Mouse (Mus musculus): ENCODE results near the gene 4930470P17Rik. TPM values are rescaled to one million over a fixed set of nuclear protein-coding genes. Genes with fewer than 3 reads are reported as not detected.
"Not testable (repeated sequence)": the region's sequence is repeated elsewhere in the genome, so short reads cannot be mapped to it uniquely, and the experiment has no call there.

The 4930470P17Rik gene
- polyA plus RNA-seq (2012; rRNA removed) = not detected in 2 replicates

DNA sequence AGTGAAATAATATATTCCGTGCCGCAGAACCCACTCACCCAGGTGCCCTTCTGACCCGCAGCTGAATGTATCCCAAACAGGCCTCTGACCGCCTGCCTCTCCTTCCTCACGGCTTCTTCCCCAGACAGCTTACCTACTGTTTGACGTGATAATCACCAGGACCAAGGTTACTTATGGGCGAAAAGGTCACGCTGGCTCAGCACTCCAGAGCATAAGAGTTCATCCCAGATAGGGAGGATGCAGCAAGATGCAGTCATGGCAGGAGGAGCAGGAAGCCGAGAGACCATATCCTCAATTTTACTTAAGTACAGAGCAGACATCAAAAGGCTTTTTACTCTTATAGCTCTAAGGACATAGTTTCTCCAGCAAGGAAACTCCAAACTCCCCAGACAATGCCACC is at the start of gene 4930470P17Rik:
4930470P17Rik (minus strand) TSS at position 101 of the 400 bp plus-strand sequence.
- DNase-seq (ENCODE audit: low read depth) = no peak

DNA sequence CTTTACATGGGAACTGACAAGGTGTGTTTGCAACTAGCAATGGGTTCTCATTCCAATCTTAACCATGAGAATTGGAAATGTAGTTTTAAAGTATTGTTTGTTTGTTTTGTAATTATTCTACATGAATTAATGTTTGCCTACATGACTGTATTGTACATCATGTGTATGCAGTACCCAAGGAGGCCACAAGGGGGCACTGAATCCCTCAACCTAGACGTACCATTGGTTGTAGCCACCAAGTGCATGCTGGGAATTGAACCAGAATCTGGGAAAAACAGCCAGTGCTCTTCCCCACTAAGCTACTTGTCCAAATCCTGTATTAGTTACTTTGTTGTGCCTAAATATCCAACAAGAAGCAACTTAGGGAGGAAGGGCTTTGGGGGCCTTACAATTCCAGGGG is 49.7 kb upstream of the 4930470P17Rik start:
- no peak for DNase-seq (ENCODE audit: low read depth)

DNA sequence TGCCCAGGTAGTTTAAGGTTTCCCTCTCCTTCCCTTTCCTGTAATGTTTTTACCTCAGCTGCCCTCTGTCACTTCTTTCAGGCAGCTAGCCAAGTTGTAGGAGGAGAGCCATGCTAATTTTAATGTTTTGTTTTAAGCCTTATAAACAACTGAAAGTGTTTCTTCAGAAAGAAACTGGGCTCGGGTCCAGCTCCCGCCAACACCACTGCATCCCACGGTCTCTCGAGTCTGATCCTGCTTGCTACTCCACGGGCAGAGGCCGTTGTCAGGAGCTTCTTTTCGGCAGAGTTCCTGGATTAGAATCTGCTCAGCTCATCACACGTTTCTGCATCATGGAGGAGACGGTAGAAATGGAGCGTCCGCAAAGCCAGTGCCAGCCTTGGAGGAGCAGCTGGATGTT is 46.7 kb upstream of the 4930470P17Rik start:
- DNase-seq (ENCODE audit: low read depth) = no peak

DNA sequence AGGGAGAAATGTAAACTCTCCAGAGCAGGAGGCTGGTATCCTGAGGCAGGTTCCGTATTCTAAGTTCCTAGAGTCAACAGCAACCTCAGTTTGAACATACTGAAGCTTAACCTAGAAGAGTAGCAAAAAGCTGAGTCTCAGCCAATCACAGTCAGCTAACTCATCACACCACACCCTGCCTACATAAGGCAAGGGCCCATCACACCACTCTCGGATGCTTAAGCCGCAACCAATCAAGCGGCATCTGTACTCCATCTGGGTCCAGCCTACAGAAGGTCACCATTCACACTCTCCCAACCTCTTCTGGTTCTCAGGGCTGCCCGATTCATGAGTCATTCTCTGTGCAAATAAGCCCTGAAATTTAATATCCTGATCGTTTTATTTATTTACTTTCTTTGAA is 44.4 kb upstream of the 4930470P17Rik start:
- no peak for DNase-seq (ENCODE audit: low read depth)

DNA sequence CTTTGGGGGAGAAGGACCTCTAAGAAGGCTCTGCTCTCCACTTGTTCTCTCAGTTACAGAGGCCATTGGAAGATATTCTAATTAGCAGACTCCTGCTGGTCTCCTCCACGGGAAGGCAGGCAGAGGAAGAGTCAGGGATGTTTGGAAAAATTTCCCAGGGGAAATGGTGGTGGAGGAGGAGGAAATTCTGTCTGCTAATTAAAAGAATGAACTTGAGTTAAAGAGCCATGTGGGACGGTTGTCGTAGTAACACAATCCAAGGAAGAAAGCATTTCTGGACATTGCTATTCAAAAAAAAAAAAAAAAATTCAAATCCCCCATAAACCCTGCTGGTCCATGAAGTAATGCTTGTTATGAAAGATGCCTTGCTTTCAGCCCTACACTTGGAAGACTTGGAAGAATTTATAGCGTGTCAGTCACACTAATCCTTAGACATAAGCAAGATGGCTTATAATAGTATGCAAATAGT is 40.6 kb upstream of the 4930470P17Rik start:
- no peak for DNase-seq (ENCODE audit: low read depth)

DNA sequence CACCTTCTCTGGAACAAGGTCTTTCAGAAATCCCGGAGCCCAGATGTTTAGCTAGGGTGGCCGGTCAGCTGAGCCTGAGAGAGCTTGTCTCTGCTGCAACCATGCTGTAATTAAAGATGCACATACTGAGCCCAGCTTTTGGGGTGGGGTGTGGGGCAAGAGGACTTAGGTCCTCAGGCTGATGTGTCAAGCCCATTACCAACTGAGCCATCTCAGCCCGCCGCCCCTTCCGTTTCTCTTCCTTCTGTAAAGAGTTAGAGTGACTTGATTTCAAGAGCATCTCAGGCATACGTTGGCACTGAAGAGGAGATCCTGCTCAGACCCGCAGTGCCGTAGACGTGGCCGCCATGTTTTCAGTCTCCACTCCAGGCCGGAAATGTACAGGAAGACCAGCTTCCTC is 38.5 kb upstream of the 4930470P17Rik start:
- no peak for DNase-seq (ENCODE audit: low read depth)

DNA sequence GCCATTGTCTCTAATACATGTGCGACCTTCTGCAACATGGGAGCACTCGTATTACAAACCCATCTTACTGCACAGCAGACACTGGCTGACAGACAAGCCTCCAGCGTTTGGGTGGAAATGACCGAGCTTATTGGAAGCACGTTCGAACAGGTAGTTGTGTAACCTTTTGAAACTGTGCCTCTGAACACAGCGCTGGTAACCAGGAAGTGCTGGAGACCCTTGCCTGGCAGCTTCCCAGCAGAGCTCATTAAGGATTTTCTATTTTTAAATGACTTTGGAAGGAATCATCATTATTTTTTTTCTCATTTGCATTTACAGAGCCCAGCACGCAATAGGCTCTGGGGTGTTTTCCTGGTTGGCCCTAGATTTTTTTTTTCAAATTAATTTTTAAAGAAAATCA is 36.9 kb upstream of the 4930470P17Rik start:
- no peak for DNase-seq (ENCODE audit: low read depth)

DNA sequence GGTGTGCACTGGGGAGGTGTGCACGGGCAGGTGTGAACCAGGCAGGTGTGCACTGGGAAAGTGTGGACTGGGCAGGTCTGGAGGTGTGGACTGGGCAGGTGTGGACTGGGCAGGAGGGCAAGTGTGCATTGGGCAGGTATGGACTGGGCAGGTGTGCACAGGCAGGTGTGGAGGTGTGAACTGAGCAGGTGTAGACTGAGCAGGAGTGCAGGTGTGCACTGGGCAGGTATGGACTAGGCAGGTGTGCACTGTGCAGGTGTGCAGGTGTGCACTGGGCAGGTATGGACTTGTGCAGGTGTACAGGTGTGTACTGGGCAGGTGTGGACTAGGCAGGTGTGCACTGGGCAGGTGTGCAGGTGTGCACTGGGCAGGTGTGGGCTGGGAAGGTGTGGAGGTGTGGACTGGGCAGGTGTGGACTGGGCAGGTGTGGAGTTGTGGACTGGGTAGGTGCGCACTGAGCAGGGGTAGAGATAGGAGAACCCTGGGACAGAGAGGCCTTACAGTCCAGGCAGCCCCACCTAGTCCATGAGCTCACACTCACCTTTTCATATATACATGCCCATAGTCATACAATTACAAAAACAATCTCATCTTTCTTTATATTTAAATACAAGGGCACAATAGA is 31.3 kb upstream of the 4930470P17Rik start:
- DNase-seq (ENCODE audit: low read depth) = no peak

DNA sequence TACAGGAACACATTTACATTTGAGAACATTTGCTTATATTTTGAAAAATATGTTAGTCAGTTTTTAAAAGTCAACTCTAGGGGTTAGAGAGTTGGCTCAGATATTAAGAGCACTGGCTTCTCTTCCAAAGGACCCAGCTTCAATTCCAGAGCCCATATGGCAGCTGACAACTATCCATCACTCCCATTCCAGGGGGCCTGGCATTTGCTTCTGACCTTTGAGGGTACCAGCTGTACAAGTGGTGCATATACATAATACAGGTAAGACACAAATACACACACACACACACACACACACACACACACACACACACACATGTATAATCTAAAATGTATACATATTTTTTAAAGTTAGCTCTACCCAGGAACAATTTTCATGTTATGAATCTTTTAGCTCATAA is 30.6 kb upstream of the 4930470P17Rik start:
- no peak for DNase-seq (ENCODE audit: low read depth)

DNA sequence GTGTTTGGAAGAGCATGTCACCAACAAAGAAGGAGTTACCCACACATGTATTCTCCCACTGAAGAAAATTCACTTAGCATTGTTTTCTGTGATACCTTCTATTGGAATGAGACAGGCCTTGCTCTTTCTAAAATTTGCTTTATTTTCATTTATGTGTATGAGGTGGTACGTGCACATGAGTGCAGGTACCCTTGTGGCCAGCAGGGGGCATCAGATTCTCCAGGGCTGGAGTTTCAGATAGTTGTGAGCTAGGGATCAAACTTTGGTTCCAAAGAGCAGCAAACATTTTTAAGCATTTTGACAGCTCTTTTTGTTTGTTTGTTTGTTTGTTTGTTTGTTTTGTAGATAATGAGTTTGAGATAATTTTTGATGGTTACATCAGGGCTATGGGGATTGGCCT is 29.6 kb upstream of the 4930470P17Rik start:
- DNase-seq (ENCODE audit: low read depth) = no peak

DNA sequence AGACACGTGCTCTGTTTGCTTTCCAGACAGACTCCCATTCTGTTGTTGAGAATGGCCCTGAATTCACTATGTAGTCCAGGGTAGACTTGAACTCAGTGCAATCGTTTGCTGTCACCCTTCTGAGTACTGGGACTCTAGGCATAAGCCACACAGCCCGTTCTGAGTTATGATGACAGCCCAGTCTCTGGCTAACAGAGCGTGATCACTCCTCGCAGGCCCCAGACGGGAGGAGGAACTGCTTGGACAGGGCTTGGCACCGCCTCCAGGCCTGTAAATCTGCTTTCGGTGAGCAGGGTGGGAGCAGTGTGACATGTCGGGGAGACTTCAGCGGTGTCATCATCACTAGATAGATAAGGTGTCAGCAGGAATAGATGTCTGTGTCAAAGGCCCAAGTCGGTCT is 28.7 kb upstream of the 4930470P17Rik start:
- DNase-seq (ENCODE audit: low read depth) = no peak

DNA sequence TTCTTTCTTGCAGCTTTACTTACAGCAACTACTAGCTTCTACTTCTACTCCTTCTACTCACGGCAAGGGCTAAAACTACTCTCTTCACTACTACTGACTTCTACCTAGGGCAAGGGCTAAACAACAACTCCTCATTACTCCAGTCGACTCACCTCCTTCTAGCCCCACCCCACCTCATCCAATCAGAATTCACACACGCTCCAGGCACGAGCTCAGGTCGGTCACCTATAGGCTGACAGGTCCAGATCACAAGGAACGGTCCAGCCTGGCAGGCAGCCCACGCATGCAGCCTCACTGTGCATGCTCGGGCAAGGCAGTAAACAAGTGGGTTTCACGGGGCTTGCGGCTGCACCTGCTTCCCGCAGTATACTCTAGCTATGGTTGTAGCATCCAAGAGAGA is 26.2 kb upstream of the 4930470P17Rik start:
- not testable (repeated sequence) for DNase-seq (ENCODE audit: low read depth)

DNA sequence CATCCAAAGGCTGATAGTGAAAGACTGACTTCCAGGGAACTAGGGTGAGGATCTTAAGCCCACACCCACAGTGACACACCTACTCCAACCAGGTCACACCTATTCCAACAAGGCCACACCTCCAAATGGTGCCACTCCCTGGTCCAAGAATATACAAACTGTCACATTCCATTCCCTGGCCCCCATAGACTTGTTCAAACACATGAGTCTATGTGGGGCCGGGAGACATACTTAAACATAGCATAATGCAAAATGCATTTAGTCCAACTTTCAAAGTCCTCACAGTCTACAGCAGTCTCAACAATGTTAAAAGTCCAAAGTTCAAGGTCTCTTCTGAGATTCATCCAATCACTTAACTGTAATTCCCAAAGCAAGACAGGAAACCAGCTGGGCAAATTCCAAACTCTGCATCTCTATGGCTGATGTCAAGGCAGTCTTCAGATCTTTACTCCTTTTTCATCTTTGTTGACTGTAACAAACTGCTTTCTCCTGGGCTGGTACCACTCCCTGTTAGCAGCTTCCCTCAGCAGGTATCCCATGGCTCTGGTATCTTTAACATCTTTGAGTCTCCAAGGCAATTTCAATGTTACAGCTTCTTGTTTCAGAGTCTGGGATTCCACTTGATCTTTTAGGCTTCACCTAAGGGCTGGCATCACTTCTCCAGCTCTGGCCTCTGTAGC is 22.5 kb upstream of the 4930470P17Rik start:
- DNase-seq (ENCODE audit: low read depth) = not testable (repeated sequence)

DNA sequence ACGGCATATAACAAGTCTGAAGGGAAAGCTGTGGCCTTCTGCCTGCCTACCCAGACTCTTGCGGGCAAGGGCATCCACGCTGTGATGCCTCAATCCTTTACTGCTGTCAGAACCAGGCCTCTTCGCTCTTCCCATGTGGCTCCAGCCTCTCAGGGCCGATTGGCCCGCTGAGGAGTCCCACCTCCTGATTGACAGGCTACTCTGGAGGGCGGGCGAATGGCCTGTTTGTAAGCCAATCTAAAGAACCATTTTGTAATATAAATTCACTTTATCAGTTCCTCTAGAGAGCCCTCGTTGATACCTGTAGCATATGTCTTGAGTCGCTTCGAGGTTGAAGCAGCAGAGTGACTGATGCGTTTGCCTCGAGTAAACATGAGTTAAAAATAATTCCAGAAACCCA is 21.2 kb upstream of the 4930470P17Rik start:
- DNase-seq (ENCODE audit: low read depth) = no peak

DNA sequence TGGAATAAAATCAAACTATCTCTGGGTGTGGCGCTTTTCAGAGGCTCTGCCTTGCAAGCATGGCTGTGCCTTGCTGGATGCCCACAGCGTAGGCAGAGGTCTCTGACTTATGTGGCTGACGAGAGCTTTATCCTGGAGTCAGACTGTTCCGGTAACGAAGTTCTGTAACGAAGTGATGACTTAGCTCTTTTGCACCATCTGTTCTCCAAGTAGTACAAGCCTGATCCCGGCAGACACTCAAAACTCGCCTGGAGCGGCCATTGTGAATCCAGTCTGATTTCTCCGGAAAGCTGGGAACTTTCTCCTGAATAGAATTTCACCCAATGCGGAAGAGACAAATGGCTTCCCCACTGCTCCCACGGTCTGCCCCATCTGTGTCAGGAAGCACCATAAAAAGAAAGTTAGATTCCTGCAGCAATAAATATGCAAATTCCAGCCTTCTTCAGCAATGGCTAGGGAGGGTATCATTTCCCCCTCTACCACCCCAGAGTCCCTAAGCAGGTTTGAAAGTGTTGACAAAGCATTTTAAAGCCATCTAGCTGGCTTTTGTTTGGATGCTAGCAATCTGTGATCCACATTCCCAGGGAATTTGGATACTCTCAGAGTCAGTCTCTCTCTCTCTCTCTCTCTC is 17.2 kb upstream of the 4930470P17Rik start:
- no peak for DNase-seq (ENCODE audit: low read depth)

DNA sequence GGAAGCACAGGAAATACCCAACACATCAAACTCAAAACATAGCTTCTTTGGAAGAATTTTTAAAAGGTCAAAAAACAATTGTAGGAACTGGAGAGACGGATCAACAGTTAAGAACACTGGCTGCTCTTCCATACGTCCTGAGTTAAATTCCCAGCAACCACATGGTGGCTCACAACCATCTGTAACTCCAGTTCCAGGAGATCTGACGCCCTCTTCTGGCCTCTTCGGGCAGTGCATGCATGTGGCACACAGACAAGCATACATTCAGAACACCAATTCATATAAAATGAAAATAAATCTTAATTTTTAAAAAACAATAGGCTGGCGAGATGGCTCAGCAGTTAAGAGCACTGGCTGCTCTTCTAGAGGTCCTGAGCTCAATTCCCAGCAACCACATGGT is 10.0 kb upstream of the 4930470P17Rik start:
- not testable (repeated sequence) for DNase-seq (ENCODE audit: low read depth)

DNA sequence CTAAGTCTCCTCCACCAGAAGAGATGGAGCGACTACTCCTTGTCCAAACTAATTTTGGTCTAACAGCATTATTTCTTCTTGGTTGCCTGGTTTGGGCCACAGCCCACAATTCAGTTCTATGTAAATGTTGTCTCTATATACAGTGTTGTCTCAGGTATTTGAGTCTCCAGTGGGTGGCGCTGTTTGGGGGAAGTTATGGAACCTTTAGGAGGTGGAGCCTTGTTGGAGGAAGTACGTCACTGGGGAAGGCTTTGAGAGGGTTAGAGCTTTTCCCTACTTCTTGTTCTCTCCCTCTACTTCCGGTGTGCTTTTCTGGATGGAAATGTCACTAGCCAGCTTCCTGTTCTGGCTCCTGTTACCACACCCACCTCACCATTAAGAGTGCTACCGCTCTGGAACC is 646 bp downstream of the 4930470P17Rik start:
- DNase-seq (ENCODE audit: low read depth) = no peak

DNA sequence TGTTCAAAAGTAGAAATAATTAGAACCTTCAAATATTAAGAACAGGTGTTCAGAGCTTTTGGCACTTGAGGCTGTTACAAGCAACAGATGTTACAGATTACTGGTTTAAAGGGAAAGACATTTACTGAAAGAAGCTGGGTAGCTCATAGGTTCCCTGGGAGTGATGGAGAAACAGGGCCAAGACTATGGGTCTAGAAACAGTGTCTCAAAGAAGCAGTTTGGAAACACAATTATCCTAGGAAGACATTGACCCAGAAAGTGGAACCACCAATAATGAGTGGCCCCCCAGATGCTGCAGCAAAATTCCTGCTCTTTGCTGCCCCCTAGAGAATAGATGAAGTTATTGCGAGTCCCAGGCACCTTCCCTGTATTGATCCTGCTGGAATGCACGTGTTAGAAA is 4.2 kb downstream of the 4930470P17Rik start:
- no peak for DNase-seq (ENCODE audit: low read depth)

DNA sequence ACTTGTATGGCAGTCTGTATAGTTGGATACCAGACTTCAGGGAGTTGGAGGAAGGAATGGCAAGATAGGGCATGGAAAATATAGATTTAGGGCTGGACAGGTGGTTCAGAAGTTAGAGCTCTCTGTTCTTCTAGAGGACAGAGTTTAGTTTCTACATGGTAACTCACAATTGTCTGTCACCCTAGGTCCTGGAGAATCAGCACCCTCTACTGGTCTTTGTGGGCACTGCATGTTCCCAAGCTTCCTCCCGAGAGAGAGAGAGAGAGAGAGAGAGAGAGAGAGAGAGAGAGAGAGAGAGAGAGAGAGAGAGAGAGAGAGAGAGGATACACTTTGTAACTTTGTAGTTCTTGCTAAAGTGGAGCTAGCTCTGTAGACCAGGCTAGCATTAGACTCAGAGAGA is 5.1 kb downstream of the 4930470P17Rik start:
- DNase-seq (ENCODE audit: low read depth) = no peak

DNA sequence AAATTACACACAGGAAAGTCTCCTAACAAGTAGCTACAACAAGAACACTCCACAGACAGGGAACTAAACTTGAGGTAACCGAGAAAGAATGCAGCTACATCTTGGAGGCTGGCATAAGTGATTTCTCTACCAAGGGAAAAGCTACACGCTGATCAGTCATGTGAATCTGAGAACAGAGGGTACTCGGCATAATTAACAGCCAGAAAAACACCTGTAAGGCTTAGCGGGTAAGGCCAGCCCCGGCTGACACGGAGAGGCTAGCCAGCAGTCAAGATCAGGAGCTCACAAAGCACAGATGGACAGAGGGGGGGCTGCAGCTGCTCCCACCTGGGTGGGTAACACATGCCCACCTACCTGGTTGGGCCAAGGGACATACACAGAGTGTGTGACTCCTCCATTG is 9.7 kb downstream of the 4930470P17Rik start:
- DNase-seq (ENCODE audit: low read depth) = no peak

DNA sequence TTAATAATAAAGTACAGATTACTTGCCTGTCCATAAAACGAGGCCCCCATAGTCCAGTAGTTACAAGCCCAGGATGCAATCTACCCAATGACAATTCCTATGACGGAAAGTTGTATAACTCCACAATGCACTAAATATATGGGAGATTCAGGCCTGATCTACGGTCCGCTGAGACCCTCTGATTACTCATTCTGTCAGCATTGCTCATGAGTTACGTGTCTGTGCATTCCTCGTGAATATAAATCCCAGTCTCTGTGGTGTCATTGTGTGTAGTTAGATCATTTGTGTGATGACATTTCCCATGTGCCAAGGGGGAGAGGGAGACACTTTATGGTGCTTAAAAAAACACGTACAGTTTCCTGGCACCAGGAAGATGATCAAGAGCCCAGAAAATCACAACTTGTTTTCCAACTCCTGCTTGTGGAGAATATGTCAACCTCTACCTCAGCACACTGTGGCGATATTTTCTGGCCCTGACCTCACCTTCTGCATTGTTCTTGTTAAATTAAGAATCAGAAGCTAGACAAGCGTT is 13.4 kb downstream of the 4930470P17Rik start:
- no peak for DNase-seq (ENCODE audit: low read depth)

DNA sequence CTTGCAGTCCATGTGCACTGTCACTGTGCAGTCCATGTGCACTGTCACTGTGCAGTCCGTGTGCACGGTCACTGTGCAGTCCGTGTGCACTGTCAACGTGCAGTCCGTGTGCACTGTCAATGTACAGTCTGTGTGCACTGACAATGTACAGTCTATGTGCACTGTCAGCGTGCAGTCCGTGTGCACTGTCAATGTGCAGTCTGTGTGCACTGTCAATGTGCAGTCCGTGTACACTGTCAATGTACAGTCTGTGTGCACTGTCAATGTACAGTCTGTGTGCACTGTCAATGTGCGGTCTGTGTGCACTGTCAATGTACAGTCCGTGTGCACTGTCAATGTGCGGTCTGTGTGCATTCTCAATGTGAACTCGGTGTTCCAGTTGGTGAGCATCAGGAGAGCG is 17.1 kb downstream of the 4930470P17Rik start:
- no peak for DNase-seq (ENCODE audit: low read depth)

DNA sequence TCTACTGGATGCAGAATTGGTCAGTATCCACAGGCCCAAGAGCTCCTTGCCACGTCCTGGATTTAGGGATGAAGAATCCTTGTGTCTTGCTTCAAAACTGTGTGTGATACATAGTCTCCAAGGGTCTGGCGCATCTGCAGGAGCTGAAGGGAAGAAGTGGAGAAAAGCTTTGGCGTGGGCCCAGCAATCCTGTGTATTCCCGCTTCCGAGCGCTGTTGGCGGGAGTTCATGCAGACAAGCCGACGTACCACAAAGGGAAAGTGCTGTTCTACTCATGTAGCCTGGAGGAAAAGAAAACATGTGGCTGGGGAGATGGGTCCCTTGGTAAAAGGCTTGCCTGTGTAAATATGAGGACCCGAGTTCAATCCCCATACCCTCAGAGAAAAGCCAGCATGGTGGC is 22.3 kb downstream of the 4930470P17Rik start:
- DNase-seq (ENCODE audit: low read depth) = no peak

Measured in gonadal fat pad, adult 2 months (tissue).